Mouse (Mus musculus) gastrocnemius, postnatal 4 days (tissue): Measurements from ENCODE around the gene Rrbp1. TPM values are rescaled to one million over a fixed set of nuclear protein-coding genes. Genes with fewer than 3 reads are reported as not detected.
A peak's percentile ranks its signal among the peaks of the same experiment; 100 is the strongest.

Experiments used
- DNase-seq, 2 experiments: peaks; one replicate each; pipeline ENCODE4 v3.0.0; 2021 to 2022; ENCODE audit warnings: low spot score in 2 of 2, mixed read lengths in 2 of 2
- total RNA-seq, 2 experiments: library from RNA; stranded (reverse); gene quantifications; 2 replicates each; pipeline ENCODE4 v1.2.3; 2021

Gene Rrbp1
- total RNA-seq, 2 experiments from 2014 or later, result 270 to 296 TPM

GRCm38 (mm10) chr2:143918831-143919502, 92.1 kb downstream of the Rrbp1 start:
- no peak for DNase-seq

DNA sequence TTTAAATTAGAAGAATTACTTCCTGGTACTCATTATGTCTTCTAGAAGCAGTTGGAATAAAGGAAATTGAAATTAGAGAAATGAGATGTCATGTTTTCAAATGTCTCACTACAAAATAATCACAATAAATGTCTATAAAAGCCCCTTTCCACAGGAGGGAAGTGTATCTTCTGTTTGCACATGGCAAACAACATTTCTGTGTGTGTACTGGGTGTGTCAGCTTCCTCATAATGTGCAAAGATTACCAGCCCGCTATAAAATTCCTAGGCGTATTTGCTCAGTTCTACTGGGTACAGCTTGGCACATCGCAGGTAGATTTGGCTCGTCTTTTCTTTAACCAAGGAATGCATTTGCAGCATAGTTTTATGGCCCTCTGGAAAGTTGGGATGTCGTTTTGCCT, 93.4 kb downstream of the Rrbp1 start:
- DNase-seq, result no peak

GRCm38 (mm10) chr2:143916229-143916628, 94.8 kb downstream of the Rrbp1 start:
- no peak for DNase-seq

GRCm38 (mm10) chr2:143915600-143916135, 95.4 kb downstream of the Rrbp1 start:
- no peak for DNase-seq

GRCm38 (mm10) chr2:143914760-143915599, 96.1 kb downstream of the Rrbp1 start, which contains the start of gene Dstn:
Dstn (plus strand) TSS chr2:143915320.
- peak; percentile 95 to 96 for DNase-seq

- DNase-seq, result no peak
Measured at GRCm38 (mm10) chr2:143914221-143914620, 96.8 kb downstream of the Rrbp1 start.

GRCm38 (mm10) chr2:143912199-143912598, 98.9 kb downstream of the Rrbp1 start:
- DNase-seq, result no peak

DNA sequence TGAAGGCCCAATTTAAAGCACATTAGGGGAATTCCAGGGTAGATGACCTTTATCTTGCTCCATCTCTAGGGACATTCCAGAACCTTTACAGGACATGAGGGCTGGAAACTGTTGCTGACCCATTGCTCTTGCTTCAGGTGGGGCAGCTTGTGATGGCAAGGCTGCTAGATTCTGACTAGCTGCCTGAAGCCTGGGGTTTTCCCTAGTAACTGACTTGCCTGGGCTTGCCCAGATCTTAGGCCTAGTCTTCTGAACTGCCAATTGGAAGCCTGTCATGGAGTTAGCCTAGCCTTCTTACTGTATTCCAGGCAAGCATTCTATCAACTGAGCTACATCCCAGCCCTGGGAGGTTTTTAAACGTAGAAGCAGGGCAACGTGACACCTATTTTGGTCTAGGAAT, 101.8 kb downstream of the Rrbp1 start:
- DNase-seq, result no peak

GRCm38 (mm10) chr2:143904896-143905295, 106.2 kb downstream of the Rrbp1 start:
- no peak for DNase-seq

DNA sequence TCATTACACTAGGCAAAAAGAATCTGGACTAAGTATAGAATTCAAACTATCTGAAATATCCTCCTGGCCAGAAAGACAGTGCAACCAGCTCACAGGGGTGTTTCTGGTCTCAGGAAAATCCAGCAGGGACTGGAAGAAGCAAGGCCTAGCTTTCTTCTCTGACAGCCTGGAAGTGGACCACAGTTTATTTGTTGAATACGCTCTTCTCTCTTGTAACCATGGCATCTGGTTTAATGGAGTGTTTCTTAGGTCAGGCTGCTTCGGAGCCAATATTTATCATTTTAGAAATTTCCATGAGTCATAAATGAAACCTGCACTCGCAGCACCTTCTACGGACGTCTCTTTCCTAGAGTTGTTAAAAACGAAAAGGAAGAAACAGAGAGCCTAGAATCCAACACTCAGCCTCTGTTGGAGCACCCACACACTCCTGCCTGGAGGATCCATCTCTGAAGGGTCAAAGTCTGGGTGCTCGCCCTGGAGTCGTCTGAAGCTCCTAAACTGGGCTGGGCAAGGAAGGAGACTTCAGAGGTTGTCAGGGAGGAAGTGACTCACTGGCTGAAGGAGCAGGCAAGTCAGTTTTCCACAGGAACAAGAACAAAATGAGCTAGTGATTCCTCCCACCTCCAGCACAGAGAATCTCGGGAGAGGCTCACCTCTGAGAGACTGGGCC, 107.6 kb downstream of the Rrbp1 start:
- DNase-seq, result no peak

DNA sequence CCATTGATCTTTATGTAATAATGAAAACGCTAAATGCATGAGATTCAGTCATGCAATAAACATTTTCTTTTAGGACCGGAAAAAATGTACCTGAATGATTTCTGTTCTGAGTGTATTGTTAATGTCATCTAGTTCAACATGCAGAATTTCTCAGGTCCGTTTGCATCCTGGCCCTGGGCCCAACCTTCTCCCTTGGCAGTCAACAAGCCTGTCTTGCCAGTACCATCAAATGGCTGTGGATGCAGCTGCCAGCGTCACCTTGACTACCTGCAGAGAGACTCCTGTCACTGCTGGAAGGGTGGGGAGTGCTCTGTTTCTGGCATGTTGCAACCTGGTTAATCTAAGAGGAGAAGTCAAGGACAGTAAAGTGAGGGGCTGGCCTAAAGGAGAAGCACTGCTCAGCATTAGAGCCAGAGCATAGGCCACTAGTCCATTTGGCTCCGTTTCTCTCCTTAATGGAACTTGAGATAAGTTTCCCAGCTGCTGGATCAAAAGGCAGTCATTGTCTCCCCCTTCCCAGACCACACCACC, 110.2 kb downstream of the Rrbp1 start:
- DNase-seq, result no peak

- no peak for DNase-seq
Measured at GRCm38 (mm10) chr2:143899470-143900220, 111.4 kb downstream of the Rrbp1 start.

Other genes starting within 250 kb of the Rrbp1 start
- gene Bfsp1, start 148.1 kb downstream of the Rrbp1 start, total RNA-seq, result 1 to 10 TPM; 1.2 to 1.3 TPM
- gene Dstn, start 95.9 kb downstream of the Rrbp1 start, total RNA-seq, result 100 to 1,000 TPM; 118 to 129 TPM
- not detected for gene Banf2, start 21.8 kb upstream of the Rrbp1 start, total RNA-seq